Mouse (Mus musculus): ENCODE measurements around the gene Fkbp4. TPM values are rescaled to one million over a fixed set of nuclear protein-coding genes. Genes with fewer than 3 reads are reported as not detected.

Fkbp4 gene
- total RNA-seq (2014; rRNA removed) (161 and 164 TPM in 2 replicates), polyA plus RNA-seq (2015; fragmentation: Nextera tagmentation; extraction: Ambion mirVana) (238 and 246 TPM in 2 replicates)

GRCm38 (mm10) chr6:128438317-128438870, at the start of gene Fkbp4:
Gene Fkbp4 (minus strand): TSS chr6:128438677.
- no peaks in the 10 kb centered on the region for H3K9me3 ChIP-seq (ENCODE audit: low read length)
- DNase-seq (ENCODE audit: low spot score) (peak; percentile 97), ATAC-seq (peak; percentile 95)
- H3K27me3 ChIP-seq (ENCODE audit: insufficient read depth, low read length), result no peaks in the 10 kb centered on the region
- peak within 1 kb of the TSS; percentile 93 for H3K9ac ChIP-seq (replicated peaks; ENCODE audit: low read length)
- H3K4me1 ChIP-seq (ENCODE audit: insufficient read depth, low read length), result no peaks in the 10 kb centered on the region; the same call in none of the 2 replicates
- 0% methylated on average over 55 of the region's 67 CpGs for WGBS
- TF ChIP-seq CTCF (IDR thresholded peaks at IDR 0.05; ENCODE audit: low read depth), result 0 out of 2 replicates have a peak, but pooled peaks have one; percentile 3
- H3K27ac ChIP-seq, result peak within 1 kb of the TSS; percentile 90
- peak within 1 kb of the TSS; percentile 97 for H3K4me3 ChIP-seq (ENCODE audit: low read length)
- peak within 1 kb of the TSS; percentile 80 for H3K4me2 ChIP-seq (ENCODE audit: low read depth, low read length)
- H3K36me3 ChIP-seq (ENCODE audit: insufficient read depth, low read length), result peaks cover 24% of the 10 kb centered on the region

- no peaks in the 10 kb centered on the region for H3K4me1 ChIP-seq (ENCODE audit: insufficient read depth, low read length)
- no peaks in the 10 kb centered on the region for H3K27me3 ChIP-seq (ENCODE audit: insufficient read depth, low read length)
- H3K4me3 ChIP-seq (ENCODE audit: low read length), result no peak overlapping the region
- TF ChIP-seq CTCF (IDR thresholded peaks at IDR 0.05; ENCODE audit: low read depth), result no peak
- no peak overlapping the region for H3K4me2 ChIP-seq (ENCODE audit: low read depth, low read length)
- no peak for DNase-seq (ENCODE audit: low spot score)
- no peaks in the 10 kb centered on the region for H3K36me3 ChIP-seq (ENCODE audit: insufficient read depth, low read length)
- no peaks in the 10 kb centered on the region for H3K9me3 ChIP-seq (ENCODE audit: low read length)
- H3K9ac ChIP-seq (replicated peaks; ENCODE audit: low read length), result no peak overlapping the region
- H3K27ac ChIP-seq, result no peak overlapping the region
- WGBS, result 94% methylated on average over 11 of the region's 11 CpGs
- no peak for ATAC-seq
These were observed 49.3 kb upstream of the Fkbp4 start for GRCm38 (mm10) chr6:128487736-128488135.

- 14% methylated on average over 26 of the region's 26 CpGs for WGBS
- Histone ChIP-seq H3K27me3 (ENCODE audit: insufficient read depth, low read length) (no peaks in the 10 kb centered on the region), H3K36me3 (ENCODE audit: insufficient read depth, low read length) (no peaks in the 10 kb centered on the region), H3K9me3 (ENCODE audit: low read length) (no peaks in the 10 kb centered on the region), H3K4me1 (ENCODE audit: insufficient read depth, low read length) (no peaks in the 10 kb centered on the region), H3K4me3 (ENCODE audit: low read length) (peak overlapping the region; percentile 15), H3K9ac (replicated peaks; ENCODE audit: low read length) (no peak overlapping the region), H3K27ac (no peak overlapping the region), H3K4me2 (ENCODE audit: low read depth, low read length) (peak overlapping the region; percentile 44)
- peak; percentile 96 for ATAC-seq
- peak; percentile 95 for DNase-seq (ENCODE audit: low spot score)
- peak; percentile 98 for TF ChIP-seq CTCF (IDR thresholded peaks at IDR 0.05; ENCODE audit: low read depth)
These were observed 41.3 kb upstream of the Fkbp4 start for GRCm38 (mm10) chr6:128479463-128480454.

GRCm38 (mm10) chr6:128477495-128477894, 39.0 kb upstream of the Fkbp4 start:
- TF ChIP-seq CTCF (IDR thresholded peaks at IDR 0.05; ENCODE audit: low read depth), result no peak
- H3K27me3 ChIP-seq (ENCODE audit: insufficient read depth, low read length), result no peaks in the 10 kb centered on the region
- H3K4me1 ChIP-seq (ENCODE audit: insufficient read depth, low read length), result no peaks in the 10 kb centered on the region
- no peak overlapping the region for H3K9ac ChIP-seq (replicated peaks; ENCODE audit: low read length)
- no peaks in the 10 kb centered on the region for H3K36me3 ChIP-seq (ENCODE audit: insufficient read depth, low read length)
- no peak overlapping the region for H3K4me3 ChIP-seq (ENCODE audit: low read length)
- ATAC-seq (no peak), DNase-seq (ENCODE audit: low spot score) (no peak)
- H3K9me3 ChIP-seq (ENCODE audit: low read length), result no peaks in the 10 kb centered on the region
- WGBS, result 23% methylated on average over 4 of the region's 4 CpGs
- H3K27ac ChIP-seq, result no peak overlapping the region
- H3K4me2 ChIP-seq (ENCODE audit: low read depth, low read length), result no peak overlapping the region

GRCm38 (mm10) chr6:128474112-128474511, 35.6 kb upstream of the Fkbp4 start:
- H3K4me2 ChIP-seq (ENCODE audit: low read depth, low read length), result no peak overlapping the region
- ATAC-seq (no peak), DNase-seq (ENCODE audit: low spot score) (no peak)
- no peaks in the 10 kb centered on the region for H3K27me3 ChIP-seq (ENCODE audit: insufficient read depth, low read length)
- no peak overlapping the region for H3K9ac ChIP-seq (replicated peaks; ENCODE audit: low read length)
- H3K27ac ChIP-seq, result no peak overlapping the region
- no peaks in the 10 kb centered on the region for H3K4me1 ChIP-seq (ENCODE audit: insufficient read depth, low read length)
- no peak for TF ChIP-seq CTCF (IDR thresholded peaks at IDR 0.05; ENCODE audit: low read depth)
- no peak overlapping the region for H3K4me3 ChIP-seq (ENCODE audit: low read length)
- WGBS, result 92% methylated on average over 6 of the region's 6 CpGs
- no peaks in the 10 kb centered on the region for H3K9me3 ChIP-seq (ENCODE audit: low read length)
- no peaks in the 10 kb centered on the region for H3K36me3 ChIP-seq (ENCODE audit: insufficient read depth, low read length)

- ATAC-seq (no peak), DNase-seq (ENCODE audit: low spot score) (no peak)
- Histone ChIP-seq H3K9me3 (ENCODE audit: low read length) (no peaks in the 10 kb centered on the region), H3K27ac (no peak overlapping the region), H3K4me2 (ENCODE audit: low read depth, low read length) (no peak overlapping the region), H3K9ac (replicated peaks; ENCODE audit: low read length) (no peak overlapping the region), H3K4me3 (ENCODE audit: low read length) (no peak overlapping the region), H3K27me3 (ENCODE audit: insufficient read depth, low read length) (no peaks in the 10 kb centered on the region), H3K4me1 (ENCODE audit: insufficient read depth, low read length) (no peaks in the 10 kb centered on the region), H3K36me3 (ENCODE audit: insufficient read depth, low read length) (no peaks in the 10 kb centered on the region)
- WGBS, result 6% methylated on average over 11 of the region's 12 CpGs
- peak; percentile 41 for TF ChIP-seq CTCF (IDR thresholded peaks at IDR 0.05; ENCODE audit: low read depth)
These were observed 31.0 kb upstream of the Fkbp4 start for GRCm38 (mm10) chr6:128469451-128469850.

Data from hindbrain, postnatal 0 days (tissue).